Comparison of ENCODE assay signal across 7 mouse cellular contexts in genomic region chr2:92016981-92017380, GRCm38 (mm10). TPM values are rescaled to one million over a fixed set of nuclear protein-coding genes. Genes with fewer than 3 reads are reported as not detected.
DNase-seq lines count a peak whose midpoint lies in the region; ATAC-seq and TF ChIP-seq lines count a peak whose summit lies in the region.

No protein-coding gene starts in this region.

- peak; percentile 66 for DNase-seq in limb, embryonic 14.5 days (ENCODE audit: low spot score)
- no peak for DNase-seq in limb, embryonic 10.5 days (ENCODE audit: low spot score)
- DNase-seq in adrenal gland, adult 2 months = peak; percentile 85
- peak; percentile 59 to 61 for DNase-seq in gastrocnemius, adult 8-10 months (ENCODE audit: low spot score in 2 of 2)
- peak; percentile 67 for DNase-seq in kidney, adult 18-20 months
- DNase-seq in ovary, postnatal 36 days (ENCODE audit: low spot score) = peak; percentile 57
- DNase-seq in thymus, postnatal 0 days (ENCODE audit: low spot score) = no peak

- H3K9me3 ChIP-seq in limb, embryonic 14.5 days (ENCODE audit: control insufficient read depth, low read length) = no peaks in the 10 kb centered on the region
- no peaks in the 10 kb centered on the region for H3K9me3 ChIP-seq in limb, embryonic 10.5 days (replicated peaks)

- H3K9ac ChIP-seq in limb, embryonic 14.5 days (ENCODE audit: low read depth, low read length, severe bottlenecking) = no peak overlapping the region

- 42% methylated on average over 3 of the region's 3 CpGs for WGBS in limb, embryonic 14.5 days
- 63% methylated on average over 3 of the region's 3 CpGs for WGBS in limb, embryonic 10.5 days

- no peak overlapping the region for H3K4me2 ChIP-seq in limb, embryonic 14.5 days (replicated peaks; ENCODE audit: low read depth, low read length, severe bottlenecking)

- H3K27ac ChIP-seq in limb, embryonic 14.5 days (replicated peaks; ENCODE audit: low read depth, low read length) = no peak overlapping the region
- H3K27ac ChIP-seq in limb, embryonic 10.5 days = no peak overlapping the region

- no peaks in the 10 kb centered on the region for H3K36me3 ChIP-seq in limb, embryonic 14.5 days (ENCODE audit: control insufficient read depth, insufficient read depth, low read length)
- H3K36me3 ChIP-seq in limb, embryonic 10.5 days = no peaks in the 10 kb centered on the region

- no peak for ATAC-seq in limb, embryonic 14.5 days (ENCODE audit: low FRiP score, low read depth)

- H3K4me3 ChIP-seq in limb, embryonic 14.5 days (replicated peaks; ENCODE audit: low read length) = no peak overlapping the region
- no peak overlapping the region for H3K4me3 ChIP-seq in limb, embryonic 10.5 days

- H3K27me3 ChIP-seq in limb, embryonic 14.5 days (ENCODE audit: control insufficient read depth, insufficient read depth, low read length) = no peaks in the 10 kb centered on the region
- peaks cover 14% of the 10 kb centered on the region for H3K27me3 ChIP-seq in limb, embryonic 10.5 days (ENCODE audit: low read depth, poor library complexity, severe bottlenecking)

- no peak for TF ChIP-seq POLR2A in limb, embryonic 14.5 days (IDR thresholded peaks at IDR 0.05; ENCODE audit: borderline replicate concordance, extremely low read depth, insufficient read depth, insufficient read length)

- peaks cover 44% of the 10 kb centered on the region for H3K4me1 ChIP-seq in limb, embryonic 14.5 days (ENCODE audit: control insufficient read depth, insufficient read depth, low read length)
- peaks cover 25% of the 10 kb centered on the region for H3K4me1 ChIP-seq in limb, embryonic 10.5 days

RNA-seq across cellular contexts. Expression of gene Creb3l1, which starts 7.3 kb away (rescaled TPM):
- polyA plus RNA-seq in limb, embryonic 14.5 days (2012; rRNA removed) = 28.5 and 35.0 TPM in 2 replicates
- polyA plus RNA-seq in limb, embryonic 14.5 days (2014; fragmentation: Nextera tagmentation; extraction: Ambion mirVana) = 31.3 and 37.5 TPM in 2 replicates
- 0.45 and 1.1 TPM in 2 replicates for polyA plus RNA-seq in limb, embryonic 10.5 days (2016; fragmentation: Nextera tagmentation; extraction: Ambion mirVana)
- total RNA-seq in adrenal gland, adult 2 months (2021) = 10 to 100 TPM; 11.1 to 17.3 TPM
- polyA plus RNA-seq in adrenal gland, adult 2 months (2012; rRNA removed) = 6.4 and 6.6 TPM in 2 replicates
- 1 to 10 TPM in 3 of 4 experiments, under 1 TPM in 1; 0.41 to 2.1 (median 1.4) TPM for total RNA-seq in gastrocnemius, adult 8-10 months (2022)
- 1.5 TPM in 2 replicates for polyA plus RNA-seq in thymus, postnatal 0 days (2015; fragmentation: Nextera tagmentation; extraction: Ambion mirVana)

RNA-seq across cellular contexts. Expression of gene Dgkz, which starts 41.3 kb away (rescaled TPM):
- 97.1 and 109 TPM in 2 replicates for polyA plus RNA-seq in limb, embryonic 14.5 days (2012; rRNA removed)
- polyA plus RNA-seq in limb, embryonic 14.5 days (2014; fragmentation: Nextera tagmentation; extraction: Ambion mirVana) = 40.4 and 42.4 TPM in 2 replicates
- 57.3 and 59.9 TPM in 2 replicates for polyA plus RNA-seq in limb, embryonic 10.5 days (2016; fragmentation: Nextera tagmentation; extraction: Ambion mirVana)
- 10 to 100 TPM; 37.8 to 57.6 TPM for total RNA-seq in adrenal gland, adult 2 months (2021)
- polyA plus RNA-seq in adrenal gland, adult 2 months (2012; rRNA removed) = 108 and 122 TPM in 2 replicates
- 10 to 100 TPM; 24.7 to 39.3 (median 28.4) TPM for total RNA-seq in gastrocnemius, adult 8-10 months (2022)
- polyA plus RNA-seq in thymus, postnatal 0 days (2015; fragmentation: Nextera tagmentation; extraction: Ambion mirVana) = 70.9 and 81.0 TPM in 2 replicates

Comparison
In these comparisons a context has a peak if more than half of its experiments do, and no peak if none do; other contexts are left out.
1. DNase-seq: peak in limb, embryonic 14.5 days (single experiment), adrenal gland, adult 2 months (single experiment), gastrocnemius, adult 8-10 months (2 of 2), kidney, adult 18-20 months (single experiment) and ovary, postnatal 36 days (single experiment); none in limb, embryonic 10.5 days (single experiment) and thymus, postnatal 0 days (single experiment).